Mouse (Mus musculus): ENCODE data around the gene Ssh2. TPM values are rescaled to one million over a fixed set of nuclear protein-coding genes. Genes with fewer than 3 reads are reported as not detected.

Gene Ssh2
- polyA plus RNA-seq, 1 experiment, result 43.8 TPM

DNA sequence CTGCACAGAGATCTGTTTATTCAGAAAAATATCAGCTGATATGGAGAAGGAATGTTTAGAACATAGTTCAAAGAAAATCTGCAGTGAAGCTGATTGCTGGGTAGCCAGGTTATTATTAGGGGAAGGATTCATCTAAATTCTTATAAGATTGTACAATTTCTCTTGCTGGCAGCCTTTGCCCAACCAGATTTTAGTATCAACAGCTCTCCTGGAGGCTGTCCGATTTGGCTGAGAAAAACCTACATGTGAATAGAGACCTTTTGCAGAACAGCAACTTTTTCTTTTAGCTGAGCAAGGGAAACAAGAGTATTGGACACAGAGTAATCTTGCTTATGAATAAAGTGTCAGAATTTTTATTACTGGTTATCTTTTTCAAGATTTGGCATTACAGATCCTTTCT is 212.4 kb downstream of the Ssh2 start:
- no peaks in the 10 kb centered on the region for H3K4me1 ChIP-seq (ENCODE audit: control insufficient read depth, insufficient read depth, low read length)
- H3K27ac ChIP-seq (ENCODE audit: control insufficient read depth, insufficient read depth, low read depth, low read length), result no peak overlapping the region
- no peaks in the 10 kb centered on the region for H3K27me3 ChIP-seq (ENCODE audit: control insufficient read depth, insufficient read depth, low read length)
- TF ChIP-seq CTCF (IDR thresholded peaks at IDR 0.05; ENCODE audit: control insufficient read depth, insufficient read depth, insufficient replicate concordance, low read depth, low read length) (no peak), POLR2A (IDR thresholded peaks at IDR 0.05; ENCODE audit: control insufficient read depth, low read depth, low read length) (no peak)
- H3K36me3 ChIP-seq (ENCODE audit: control insufficient read depth, insufficient read depth, low read length), result no peaks in the 10 kb centered on the region; the same call in 1 of the 2 replicates
- H3K4me3 ChIP-seq (ENCODE audit: control insufficient read depth, low read depth, low read length), result no peak overlapping the region

GRCm38 (mm10) chr11:77437026-77437425 is 220.9 kb downstream of the Ssh2 start:
- TF ChIP-seq POLR2A (IDR thresholded peaks at IDR 0.05; ENCODE audit: control insufficient read depth, low read depth, low read length), result no peak
- TF ChIP-seq CTCF (IDR thresholded peaks at IDR 0.05; ENCODE audit: control insufficient read depth, insufficient read depth, insufficient replicate concordance, low read depth, low read length), result no peak
- H3K4me3 ChIP-seq (ENCODE audit: control insufficient read depth, low read depth, low read length), result no peak overlapping the region

DNA sequence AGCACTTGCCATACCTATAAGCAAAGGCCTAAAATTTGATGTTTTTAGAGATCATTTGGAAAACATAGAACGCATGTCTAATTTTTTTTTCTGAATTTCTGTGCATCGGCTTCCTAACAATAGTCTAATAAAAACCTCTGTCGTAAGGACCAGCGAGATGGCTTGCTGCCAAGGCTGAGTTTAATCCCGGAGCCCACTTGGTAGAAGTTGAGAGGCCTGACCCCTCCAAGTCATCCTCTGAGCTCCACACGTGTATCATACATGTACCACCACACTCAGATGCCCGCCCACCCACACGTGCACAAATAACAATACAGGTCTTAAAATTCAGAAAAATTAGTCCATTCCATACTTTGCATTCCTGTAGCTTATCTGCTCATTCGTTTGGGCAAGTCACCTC is 224.0 kb downstream of the Ssh2 start:
- no peaks in the 10 kb centered on the region; the same call in 1 of the 2 replicates for H3K36me3 ChIP-seq (ENCODE audit: control insufficient read depth, insufficient read depth, low read length)
- no peak overlapping the region for H3K27ac ChIP-seq (ENCODE audit: control insufficient read depth, insufficient read depth, low read depth, low read length)
- TF ChIP-seq POLR2A (IDR thresholded peaks at IDR 0.05; ENCODE audit: control insufficient read depth, low read depth, low read length) (no peak), CTCF (IDR thresholded peaks at IDR 0.05; ENCODE audit: control insufficient read depth, insufficient read depth, insufficient replicate concordance, low read depth, low read length) (no peak)
- no peaks in the 10 kb centered on the region for H3K4me1 ChIP-seq (ENCODE audit: control insufficient read depth, insufficient read depth, low read length)
- H3K27me3 ChIP-seq (ENCODE audit: control insufficient read depth, insufficient read depth, low read length), result no peaks in the 10 kb centered on the region
- no peak overlapping the region for H3K4me3 ChIP-seq (ENCODE audit: control insufficient read depth, low read depth, low read length)

More at GRCm38 (mm10) chr11:77437026-77437425, 220.9 kb downstream of the Ssh2 start:
- H3K36me3 ChIP-seq (ENCODE audit: control insufficient read depth, insufficient read depth, low read length), result no peaks in the 10 kb centered on the region; the same call in 1 of the 2 replicates
- no peaks in the 10 kb centered on the region for H3K27me3 ChIP-seq (ENCODE audit: control insufficient read depth, insufficient read depth, low read length)
- H3K4me1 ChIP-seq (ENCODE audit: control insufficient read depth, insufficient read depth, low read length), result no peaks in the 10 kb centered on the region
- no peak overlapping the region for H3K27ac ChIP-seq (ENCODE audit: control insufficient read depth, insufficient read depth, low read depth, low read length)

- H3K4me3 ChIP-seq (ENCODE audit: control insufficient read depth, low read depth, low read length), result no peak overlapping the region
- no peaks in the 10 kb centered on the region for H3K4me1 ChIP-seq (ENCODE audit: control insufficient read depth, insufficient read depth, low read length)
- no peak for TF ChIP-seq CTCF (IDR thresholded peaks at IDR 0.05; ENCODE audit: control insufficient read depth, insufficient read depth, insufficient replicate concordance, low read depth, low read length)
- no peak for TF ChIP-seq POLR2A (IDR thresholded peaks at IDR 0.05; ENCODE audit: control insufficient read depth, low read depth, low read length)
- no peaks in the 10 kb centered on the region for H3K27me3 ChIP-seq (ENCODE audit: control insufficient read depth, insufficient read depth, low read length)
- no peaks in the 10 kb centered on the region; the same call in 1 of the 2 replicates for H3K36me3 ChIP-seq (ENCODE audit: control insufficient read depth, insufficient read depth, low read length)
- H3K27ac ChIP-seq (ENCODE audit: control insufficient read depth, insufficient read depth, low read depth, low read length), result no peak overlapping the region
Measured at GRCm38 (mm10) chr11:77441020-77441419, 224.9 kb downstream of the Ssh2 start.

DNA sequence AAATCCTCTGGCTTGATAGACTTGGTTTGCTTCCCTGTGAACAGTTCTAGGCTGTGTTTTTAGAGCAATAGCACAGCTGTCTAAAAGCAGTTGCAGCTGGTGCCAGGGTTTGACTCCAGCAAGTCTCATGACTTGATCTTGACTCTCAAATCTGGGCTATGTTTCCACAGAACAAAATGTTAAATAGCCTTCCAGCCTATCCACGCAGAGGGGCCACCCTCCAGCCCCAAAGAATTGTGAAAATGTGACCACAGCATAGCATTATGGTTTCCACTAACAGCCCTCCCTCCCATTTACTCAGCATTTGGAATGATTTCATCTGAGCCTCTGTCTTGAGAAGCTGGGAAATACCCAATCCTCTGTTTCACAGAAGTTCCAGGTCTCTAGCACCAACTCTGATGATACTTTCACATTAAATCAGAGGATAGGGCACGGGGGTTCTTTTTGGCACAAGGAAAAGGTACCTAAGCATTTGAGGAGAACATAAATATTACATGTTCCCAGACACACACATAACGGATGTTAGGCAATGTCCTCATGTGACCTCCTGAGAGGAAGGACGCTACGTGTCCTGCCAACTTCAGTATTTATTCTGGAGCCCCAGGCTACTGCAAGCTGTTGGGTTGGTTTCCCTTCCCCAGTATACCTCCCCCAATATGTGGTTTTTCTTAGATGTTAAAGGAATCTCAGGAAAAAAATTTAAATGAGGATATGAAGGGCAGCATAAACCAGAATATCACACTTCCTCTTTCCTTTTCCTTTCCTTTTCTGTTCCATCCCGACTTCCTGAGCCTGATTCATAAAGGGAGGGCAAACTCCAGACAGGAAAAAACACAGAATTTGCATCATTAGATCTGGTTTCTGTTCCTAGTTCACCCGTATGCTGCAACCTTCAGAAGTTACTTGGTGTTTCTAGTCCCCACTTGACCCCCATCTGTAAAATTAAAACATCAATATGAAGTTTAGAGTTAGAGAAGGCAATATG is 226.4 kb downstream of the Ssh2 start:
- H3K27ac ChIP-seq (ENCODE audit: control insufficient read depth, insufficient read depth, low read depth, low read length), result no peak overlapping the region
- no peaks in the 10 kb centered on the region for H3K4me1 ChIP-seq (ENCODE audit: control insufficient read depth, insufficient read depth, low read length)
- no peak overlapping the region for H3K4me3 ChIP-seq (ENCODE audit: control insufficient read depth, low read depth, low read length)
- no peaks in the 10 kb centered on the region for H3K27me3 ChIP-seq (ENCODE audit: control insufficient read depth, insufficient read depth, low read length)
- TF ChIP-seq CTCF (IDR thresholded peaks at IDR 0.05; ENCODE audit: control insufficient read depth, insufficient read depth, insufficient replicate concordance, low read depth, low read length), result no peak
- no peak for TF ChIP-seq POLR2A (IDR thresholded peaks at IDR 0.05; ENCODE audit: control insufficient read depth, low read depth, low read length)
- no peaks in the 10 kb centered on the region; the same call in 1 of the 2 replicates for H3K36me3 ChIP-seq (ENCODE audit: control insufficient read depth, insufficient read depth, low read length)

GRCm38 (mm10) chr11:77444939-77445338 is 228.9 kb downstream of the Ssh2 start:
- Histone ChIP-seq H3K4me3 (ENCODE audit: control insufficient read depth, low read depth, low read length) (no peak overlapping the region), H3K27me3 (ENCODE audit: control insufficient read depth, insufficient read depth, low read length) (no peaks in the 10 kb centered on the region), H3K36me3 (ENCODE audit: control insufficient read depth, insufficient read depth, low read length) (no peaks in the 10 kb centered on the region; the same call in 1 of the 2 replicates), H3K27ac (ENCODE audit: control insufficient read depth, insufficient read depth, low read depth, low read length) (no peak overlapping the region), H3K4me1 (ENCODE audit: control insufficient read depth, insufficient read depth, low read length) (no peaks in the 10 kb centered on the region)
- TF ChIP-seq POLR2A (IDR thresholded peaks at IDR 0.05; ENCODE audit: control insufficient read depth, low read depth, low read length), result no peak
- no peak for TF ChIP-seq CTCF (IDR thresholded peaks at IDR 0.05; ENCODE audit: control insufficient read depth, insufficient read depth, insufficient replicate concordance, low read depth, low read length)

- H3K4me3 ChIP-seq (ENCODE audit: control insufficient read depth, low read depth, low read length), result no peak overlapping the region
- TF ChIP-seq POLR2A (IDR thresholded peaks at IDR 0.05; ENCODE audit: control insufficient read depth, low read depth, low read length), result no peak
- peak; percentile 15; the same call in 1 of the 2 replicates for TF ChIP-seq CTCF (IDR thresholded peaks at IDR 0.05; ENCODE audit: control insufficient read depth, insufficient read depth, insufficient replicate concordance, low read depth, low read length)
- no peaks in the 10 kb centered on the region for H3K36me3 ChIP-seq (ENCODE audit: control insufficient read depth, insufficient read depth, low read length)
- no peak overlapping the region for H3K27ac ChIP-seq (ENCODE audit: control insufficient read depth, insufficient read depth, low read depth, low read length)
- H3K27me3 ChIP-seq (ENCODE audit: control insufficient read depth, insufficient read depth, low read length), result no peaks in the 10 kb centered on the region
- H3K4me1 ChIP-seq (ENCODE audit: control insufficient read depth, insufficient read depth, low read length), result no peaks in the 10 kb centered on the region
Measured at GRCm38 (mm10) chr11:77446628-77447041, 230.5 kb downstream of the Ssh2 start.

Measured in testis, adult 2 months (tissue).